Mouse (Mus musculus): ENCODE results near the gene Olfr715. TPM values are rescaled to one million over a fixed set of nuclear protein-coding genes. Genes with fewer than 3 reads are reported as not detected.
"Not testable (repeated sequence)": the region's sequence is repeated elsewhere in the genome, so short reads cannot be mapped to it uniquely, and the experiment has no call there.

Olfr715 gene
- not detected for polyA plus RNA-seq (2017; shearing (Covaris generic))

- not testable (repeated sequence) for ATAC-seq
Observed at GRCm38 (mm10) chr7:107130983-107131382, at the start of gene Olfr715. Gene Olfr715, minus strand, starts transcription at chr7:107131083.

GRCm38 (mm10) chr7:107180406-107180805, 49.5 kb upstream of the Olfr715 start:
- ATAC-seq: no peak

- no peak for ATAC-seq
Observed at GRCm38 (mm10) chr7:107166690-107167089, 35.8 kb upstream of the Olfr715 start, which contains the start of gene Nlrp14. Gene Nlrp14, plus strand, starts transcription at chr7:107166990.

- not testable (repeated sequence) for ATAC-seq
Observed at GRCm38 (mm10) chr7:107138027-107138426, 7.1 kb upstream of the Olfr715 start, which contains the start of gene Olfr716. Gene Olfr716, plus strand, starts transcription at chr7:107138327.

- ATAC-seq: not testable (repeated sequence)
Observed at GRCm38 (mm10) chr7:107110269-107110668, 20.6 kb downstream of the Olfr715 start, which contains the start of gene Olfr715b. Gene Olfr715b, minus strand, starts transcription at chr7:107110369.

- no peak for ATAC-seq
Observed at GRCm38 (mm10) chr7:107092920-107093319, 38.0 kb downstream of the Olfr715 start, which contains the start of gene Olfr17. Gene Olfr17, plus strand, starts transcription at chr7:107093220.

Other genes starting within 250 kb of the Olfr715 start
- not detected for gene Olfr706, start 242.9 kb downstream of the Olfr715 start, polyA plus RNA-seq (2017; shearing (Covaris generic))
- not detected for gene Olfr707, start 229.8 kb downstream of the Olfr715 start, polyA plus RNA-seq (2017; shearing (Covaris generic))
- gene Olfr1532-ps1, start 223.1 kb downstream of the Olfr715 start, polyA plus RNA-seq (2017; shearing (Covaris generic)): not detected
- not detected for gene Olfr709-ps1, start 198.9 kb downstream of the Olfr715 start, polyA plus RNA-seq (2017; shearing (Covaris generic))
- gene Olfr710, start 182.8 kb downstream of the Olfr715 start, polyA plus RNA-seq (2017; shearing (Covaris generic)): not detected
- gene Olfr6, start 167.1 kb downstream of the Olfr715 start, polyA plus RNA-seq (2017; shearing (Covaris generic)): not detected
- gene Olfr711, start 155.6 kb downstream of the Olfr715 start, polyA plus RNA-seq (2017; shearing (Covaris generic)): under 1 TPM in 1 of 2 experiments, not detected in 1; 0.09 TPM
- gene Olfr2, start 125.0 kb downstream of the Olfr715 start, polyA plus RNA-seq (2017; shearing (Covaris generic)): under 1 TPM in 1 of 2 experiments, not detected in 1; 0.07 TPM
- not detected for gene Olfr713, start 99.9 kb downstream of the Olfr715 start, polyA plus RNA-seq (2017; shearing (Covaris generic))
- gene Olfr714, start 60.1 kb downstream of the Olfr715 start, polyA plus RNA-seq (2017; shearing (Covaris generic)): not detected
- not detected for gene Olfr17, start 37.9 kb downstream of the Olfr715 start, polyA plus RNA-seq (2017; shearing (Covaris generic))
- under 1 TPM in 1 of 2 experiments, not detected in 1; 0.16 TPM for gene Olfr715b, start 20.7 kb downstream of the Olfr715 start, polyA plus RNA-seq (2017; shearing (Covaris generic))
- not detected for gene Olfr716, start 7.2 kb upstream of the Olfr715 start, polyA plus RNA-seq (2017; shearing (Covaris generic))
- not detected for gene Nlrp14, start 35.9 kb upstream of the Olfr715 start, polyA plus RNA-seq (2017; shearing (Covaris generic))
- not detected for gene Rbmxl2, start 78.4 kb upstream of the Olfr715 start, polyA plus RNA-seq (2017; shearing (Covaris generic))
- not detected for gene Syt9, start 239.6 kb upstream of the Olfr715 start, polyA plus RNA-seq (2017; shearing (Covaris generic))